Mouse (Mus musculus) neural tube, embryonic 15.5 days (tissue): Measurements from ENCODE around the gene Gm29609. TPM values are rescaled to one million over a fixed set of nuclear protein-coding genes. Genes with fewer than 3 reads are reported as not detected.

Experiments
- polyA plus RNA-seq: library from polyadenylated mRNA; unstranded; fragments of >200 nt; fragmentation: Nextera tagmentation; extraction: Ambion mirVana; gene quantifications from 2 replicates; pipeline ENCODE4 v1.2.1, GENCODE M21; 2015

Gm29609 gene
- polyA plus RNA-seq, 1 experiment from 2014 or later, result 1.9 TPM

Other genes starting within 250 kb of the Gm29609 start
- 68.9 and 80.2 TPM in 2 replicates for gene Cgref1, start 234.3 kb downstream of the Gm29609 start, polyA plus RNA-seq
- gene Preb, start 219.6 kb downstream of the Gm29609 start, polyA plus RNA-seq, result 124 and 125 TPM in 2 replicates
- 0.13 TPM in 1 of 2 replicates, not detected in the other for gene Tcf23, start 211.2 kb downstream of the Gm29609 start, polyA plus RNA-seq
- gene Atraid, start 131.6 kb downstream of the Gm29609 start, polyA plus RNA-seq, result 173 and 179 TPM in 2 replicates
- 16.7 and 17.8 TPM in 2 replicates for gene Slc5a6, start 131.0 kb downstream of the Gm29609 start, polyA plus RNA-seq
- 11.6 and 13.5 TPM in 2 replicates for gene Cad, start 125.1 kb downstream of the Gm29609 start, polyA plus RNA-seq
- gene Dnajc5g, start 73.6 kb downstream of the Gm29609 start, polyA plus RNA-seq, result not detected in 2 replicates
- gene Slc30a3, start 71.7 kb downstream of the Gm29609 start, polyA plus RNA-seq, result 44.9 and 55.5 TPM in 2 replicates
- gene Trim54, start 63.2 kb downstream of the Gm29609 start, polyA plus RNA-seq, result 0.33 and 1.5 TPM in 2 replicates
- 0.41 TPM in 1 of 2 replicates, not detected in the other for gene Ucn, start 41.1 kb downstream of the Gm29609 start, polyA plus RNA-seq
- 57.4 and 58.0 TPM in 2 replicates for gene Mpv17, start 25.7 kb downstream of the Gm29609 start, polyA plus RNA-seq
- gene Gtf3c2, start 233 bp upstream of the Gm29609 start, polyA plus RNA-seq, result 54.0 and 61.9 TPM in 2 replicates
- 111 and 120 TPM in 2 replicates for gene Snx17, start 13.3 kb upstream of the Gm29609 start, polyA plus RNA-seq
- 86.8 and 90.4 TPM in 2 replicates for gene Eif2b4, start 13.5 kb upstream of the Gm29609 start, polyA plus RNA-seq
- 14.2 and 14.9 TPM in 2 replicates for gene Zfp513, start 22.4 kb upstream of the Gm29609 start, polyA plus RNA-seq
- gene Ppm1g, start 40.8 kb upstream of the Gm29609 start, polyA plus RNA-seq, result 167 and 173 TPM in 2 replicates
- 166 and 168 TPM in 2 replicates for gene Nrbp1, start 61.0 kb upstream of the Gm29609 start, polyA plus RNA-seq
- gene Gm9970, start 61.3 kb upstream of the Gm29609 start, polyA plus RNA-seq, result 0.36 and 0.51 TPM in 2 replicates
- 3.0 and 11.2 TPM in 2 replicates for gene Krtcap3, start 71.8 kb upstream of the Gm29609 start, polyA plus RNA-seq
- gene Ift172, start 111.2 kb upstream of the Gm29609 start, polyA plus RNA-seq, result 28.9 and 30.4 TPM in 2 replicates
- 102 and 129 TPM in 2 replicates for gene Fndc4, start 116.2 kb upstream of the Gm29609 start, polyA plus RNA-seq
- gene Gckr, start 117.5 kb upstream of the Gm29609 start, polyA plus RNA-seq, result 0.10 and 0.24 TPM in 2 replicates